8 mouse cellular contexts compared by ENCODE assay signal in genomic region chr7:89339142-89339435, GRCm38 (mm10).
A peak's percentile ranks its signal among the peaks of the same experiment; 100 is the strongest.
DNase-seq lines count a peak whose midpoint lies in the region; ATAC-seq and TF ChIP-seq lines count a peak whose summit lies in the region.

No protein-coding gene starts in this region.

- H3K9ac ChIP-seq in forebrain, embryonic 14.5 days (ENCODE audit: low read length): peak overlapping the region; percentile 95
- peak overlapping the region; percentile 56 for H3K9ac ChIP-seq in liver, embryonic 15.5 days

- TF ChIP-seq POLR2A in cerebellum, adult 2 months (IDR thresholded peaks at IDR 0.05; ENCODE audit: borderline replicate concordance, insufficient read depth, low read length): no peak

- H3K4me2 ChIP-seq in forebrain, embryonic 14.5 days (ENCODE audit: low read length): peak overlapping the region; percentile 90
- H3K4me2 ChIP-seq in liver, embryonic 15.5 days: peak overlapping the region; percentile 93

- peak; percentile 38 for ATAC-seq in CD4-positive, CD25-positive, alpha-beta regulatory T cell, adult 4 months
- ATAC-seq in forebrain, embryonic 14.5 days: peak; percentile 73
- ATAC-seq in liver, embryonic 15.5 days (ENCODE audit: insufficient read depth): peak; percentile 72

- no peak for TF ChIP-seq CTCF in cerebellum, adult 2 months (IDR thresholded peaks at IDR 0.05; ENCODE audit: borderline replicate concordance, insufficient read depth, low read depth, low read length)

- H3K4me1 ChIP-seq in cerebellum, adult 2 months (ENCODE audit: control insufficient read depth, insufficient read depth, low read length): no peaks in the 10 kb centered on the region
- H3K4me1 ChIP-seq in forebrain, embryonic 14.5 days (ENCODE audit: control insufficient read depth, insufficient read depth, low read length): peaks cover 8% of the 10 kb centered on the region
- peaks cover 25% of the 10 kb centered on the region for H3K4me1 ChIP-seq in liver, embryonic 15.5 days (replicated peaks)

- H3K36me3 ChIP-seq in forebrain, embryonic 14.5 days (ENCODE audit: control insufficient read depth, insufficient read depth, low read length): no peaks in the 10 kb centered on the region
- H3K36me3 ChIP-seq in liver, embryonic 15.5 days (replicated peaks): no peaks in the 10 kb centered on the region

- H3K9me3 ChIP-seq in forebrain, embryonic 14.5 days (replicated peaks; ENCODE audit: control insufficient read depth, low read length): no peaks in the 10 kb centered on the region
- H3K9me3 ChIP-seq in liver, embryonic 15.5 days (replicated peaks): no peaks in the 10 kb centered on the region

- peak overlapping the region; percentile 65; the same call in 1 of the 2 replicates for H3K27ac ChIP-seq in cerebellum, adult 2 months (ENCODE audit: insufficient read depth, low read length)
- peak overlapping the region; percentile 74 for H3K27ac ChIP-seq in forebrain, embryonic 14.5 days (ENCODE audit: low read depth, low read length)
- H3K27ac ChIP-seq in liver, embryonic 15.5 days (replicated peaks): no peak overlapping the region; the same call in 1 of the 2 replicates

- no peaks in the 10 kb centered on the region for H3K27me3 ChIP-seq in cerebellum, adult 2 months (ENCODE audit: control insufficient read depth, insufficient read depth, low read length)
- H3K27me3 ChIP-seq in forebrain, embryonic 14.5 days (replicated peaks; ENCODE audit: control insufficient read depth, insufficient read depth, low read length): no peaks in the 10 kb centered on the region
- no peaks in the 10 kb centered on the region for H3K27me3 ChIP-seq in liver, embryonic 15.5 days

- peak overlapping the region; percentile 74 for H3K4me3 ChIP-seq in cerebellum, adult 2 months (replicated peaks; ENCODE audit: insufficient read depth, low read depth, low read length)
- peak overlapping the region; percentile 96 for H3K4me3 ChIP-seq in forebrain, embryonic 14.5 days (ENCODE audit: low read depth, low read length)
- peak overlapping the region; percentile 74 for H3K4me3 ChIP-seq in liver, embryonic 15.5 days (replicated peaks)

- no peak for DNase-seq in cerebellum, adult 2 months
- no peak for DNase-seq in cerebellum, adult 9-11 months
- DNase-seq in forebrain, embryonic 14.5 days (ENCODE audit: low spot score): peak; percentile 60
- DNase-seq in urinary bladder, postnatal 14 days (ENCODE audit: low spot score): no peak
- DNase-seq in gastrocnemius, adult 8-10 months (ENCODE audit: low spot score in 2 of 2): no peak
- DNase-seq in right cerebral cortex, postnatal 36 days (ENCODE audit: low spot score in 2 of 2): no peak
